Mouse (Mus musculus): ENCODE data around the gene Slc34a3. TPM values are rescaled to one million over a fixed set of nuclear protein-coding genes. Genes with fewer than 3 reads are reported as not detected.

The Slc34a3 gene
- polyA plus RNA-seq, 1 experiment from 2014 or later = not detected

- Histone ChIP-seq H3K4me3 (peak overlapping the region; percentile 53), H3K4me2 (replicated peaks) (peak overlapping the region; percentile 73), H3K27ac (replicated peaks) (peak overlapping the region; percentile 95), H3K4me1 (peaks cover 57% of the 10 kb centered on the region), H3K9ac (replicated peaks) (peak overlapping the region; percentile 71), H3K27me3 (no peaks in the 10 kb centered on the region), H3K9me3 (no peaks in the 10 kb centered on the region), H3K36me3 (no peaks in the 10 kb centered on the region)
- peak; percentile 75 for ATAC-seq (replicated peaks)
- under 1% methylated on average over 64 of the region's 64 CpGs for WGBS
These were observed 48.3 kb downstream of the Slc34a3 start for GRCm38 (mm10) chr2:25185625-25186574.

- Histone ChIP-seq H3K36me3 (no peaks in the 10 kb centered on the region), H3K9me3 (no peaks in the 10 kb centered on the region), H3K4me3 (no peak overlapping the region), H3K27me3 (no peaks in the 10 kb centered on the region), H3K4me1 (peaks cover 66% of the 10 kb centered on the region), H3K27ac (replicated peaks) (peak overlapping the region; percentile 95; the same call in 1 of the 2 replicates), H3K9ac (replicated peaks) (no peak overlapping the region), H3K4me2 (replicated peaks) (no peak overlapping the region)
- WGBS = 93% methylated on average over 7 of the region's 7 CpGs
- ATAC-seq (replicated peaks) = no peak
These were observed 49.7 kb downstream of the Slc34a3 start for GRCm38 (mm10) chr2:25184496-25184895.

GRCm38 (mm10) chr2:25183336-25183735 lies 50.8 kb downstream of the Slc34a3 start:
- H3K4me1 ChIP-seq = peaks cover 75% of the 10 kb centered on the region
- H3K4me2 ChIP-seq (replicated peaks) = peak overlapping the region; percentile 83
- no peak overlapping the region for H3K9ac ChIP-seq (replicated peaks)
- no peaks in the 10 kb centered on the region for H3K27me3 ChIP-seq
- peak overlapping the region; percentile 73 for H3K4me3 ChIP-seq
- H3K36me3 ChIP-seq = no peaks in the 10 kb centered on the region
- 0 out of 2 replicates have a peak overlapping the region, but pooled peaks have one; percentile 88 for H3K27ac ChIP-seq (replicated peaks)
- ATAC-seq (replicated peaks) = no peak
- 28% methylated on average over 2 of the region's 2 CpGs for WGBS
- H3K9me3 ChIP-seq = no peaks in the 10 kb centered on the region

- H3K9ac ChIP-seq (replicated peaks) = no peak overlapping the region
- 3% methylated on average over 6 of the region's 6 CpGs for WGBS
- peak overlapping the region; percentile 83 for H3K4me2 ChIP-seq (replicated peaks)
- H3K27ac ChIP-seq (replicated peaks) = peak overlapping the region; percentile 88
- ATAC-seq (replicated peaks) = no peak
- H3K4me3 ChIP-seq = peak overlapping the region; percentile 73
- H3K4me1 ChIP-seq = peaks cover 82% of the 10 kb centered on the region
- H3K36me3 ChIP-seq = no peaks in the 10 kb centered on the region
- H3K27me3 ChIP-seq = no peaks in the 10 kb centered on the region
- H3K9me3 ChIP-seq = no peaks in the 10 kb centered on the region
These were observed 51.5 kb downstream of the Slc34a3 start for GRCm38 (mm10) chr2:25182664-25183063.

GRCm38 (mm10) chr2:25181891-25182397 lies 52.2 kb downstream of the Slc34a3 start:
- Histone ChIP-seq H3K9ac (replicated peaks) (peak overlapping the region; percentile 68), H3K4me1 (peaks cover 89% of the 10 kb centered on the region), H3K36me3 (no peaks in the 10 kb centered on the region), H3K4me3 (peak overlapping the region; percentile 73), H3K9me3 (no peaks in the 10 kb centered on the region), H3K4me2 (replicated peaks) (peak overlapping the region; percentile 83), H3K27ac (replicated peaks) (peak overlapping the region; percentile 88), H3K27me3 (no peaks in the 10 kb centered on the region)
- WGBS = 0% methylated on average over 17 of the region's 17 CpGs
- no peak for ATAC-seq (replicated peaks)

DNA sequence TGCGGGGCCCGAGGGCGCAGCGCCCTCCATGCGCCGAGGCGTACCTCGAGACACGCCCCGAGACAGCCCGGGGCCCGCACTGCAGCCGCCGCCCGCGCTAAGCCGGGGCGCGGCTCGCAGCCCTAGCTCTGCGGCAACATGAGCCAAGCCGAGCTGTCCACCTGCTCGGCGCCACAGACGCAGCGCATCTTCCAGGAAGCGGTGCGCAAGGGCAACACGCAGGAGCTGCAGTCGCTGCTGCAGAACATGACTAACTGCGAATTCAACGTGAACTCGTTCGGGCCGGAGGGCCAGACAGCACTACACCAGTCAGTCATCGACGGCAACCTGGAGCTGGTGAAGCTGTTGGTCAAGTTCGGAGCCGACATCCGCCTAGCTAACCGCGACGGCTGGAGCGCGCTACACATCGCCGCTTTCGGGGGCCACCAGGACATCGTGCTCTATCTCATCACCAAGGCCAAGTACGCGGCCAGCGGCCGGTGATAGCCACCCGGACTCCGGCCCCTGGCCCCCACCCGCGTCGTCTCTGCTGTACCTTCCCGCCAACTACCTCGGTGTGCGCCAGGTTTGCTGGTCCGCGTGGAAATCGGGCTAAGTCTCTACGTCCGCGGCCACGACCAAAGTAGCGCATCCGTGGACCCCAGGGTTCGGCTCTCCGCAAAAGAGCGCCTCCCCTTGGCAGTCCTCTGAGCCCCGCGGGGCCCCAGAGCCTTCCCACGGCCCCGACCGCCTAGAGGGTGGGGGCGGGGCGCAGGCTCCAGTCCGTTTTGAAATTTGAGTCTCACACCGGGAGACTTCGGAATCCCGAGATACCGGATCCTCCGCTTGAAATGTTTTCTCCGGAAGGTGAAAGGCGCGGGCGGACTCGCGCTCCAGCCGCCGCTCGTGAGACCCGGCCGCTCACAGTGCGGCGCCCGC lies 52.9 kb downstream of the Slc34a3 start:
- peak; percentile 38 for ATAC-seq (replicated peaks)
- Histone ChIP-seq H3K4me2 (replicated peaks) (peak overlapping the region; percentile 83), H3K4me3 (peak overlapping the region; percentile 73), H3K4me1 (peaks cover 90% of the 10 kb centered on the region), H3K36me3 (no peaks in the 10 kb centered on the region), H3K27ac (replicated peaks) (peak overlapping the region; percentile 88), H3K9ac (replicated peaks) (peak overlapping the region; percentile 68), H3K27me3 (no peaks in the 10 kb centered on the region), H3K9me3 (no peaks in the 10 kb centered on the region)
- under 1% methylated on average over 100 of the region's 100 CpGs for WGBS

GRCm38 (mm10) chr2:25180478-25180903 lies 53.7 kb downstream of the Slc34a3 start, which contains the start of gene Nrarp:
TSS of gene Nrarp (plus strand) at chr2:25180758.
- Histone ChIP-seq H3K4me2 (replicated peaks) (peak within 1 kb of the TSS; percentile 83), H3K36me3 (no peaks in the 10 kb centered on the region), H3K4me3 (peak within 1 kb of the TSS; percentile 73), H3K27ac (replicated peaks) (peak within 1 kb of the TSS; percentile 88), H3K9ac (replicated peaks) (peak within 1 kb of the TSS; percentile 68), H3K9me3 (no peaks in the 10 kb centered on the region), H3K27me3 (no peaks in the 10 kb centered on the region), H3K4me1 (peaks cover 90% of the 10 kb centered on the region)
- under 1% methylated on average over 33 of the region's 35 CpGs for WGBS
- ATAC-seq (replicated peaks) = peak; percentile 88

DNA sequence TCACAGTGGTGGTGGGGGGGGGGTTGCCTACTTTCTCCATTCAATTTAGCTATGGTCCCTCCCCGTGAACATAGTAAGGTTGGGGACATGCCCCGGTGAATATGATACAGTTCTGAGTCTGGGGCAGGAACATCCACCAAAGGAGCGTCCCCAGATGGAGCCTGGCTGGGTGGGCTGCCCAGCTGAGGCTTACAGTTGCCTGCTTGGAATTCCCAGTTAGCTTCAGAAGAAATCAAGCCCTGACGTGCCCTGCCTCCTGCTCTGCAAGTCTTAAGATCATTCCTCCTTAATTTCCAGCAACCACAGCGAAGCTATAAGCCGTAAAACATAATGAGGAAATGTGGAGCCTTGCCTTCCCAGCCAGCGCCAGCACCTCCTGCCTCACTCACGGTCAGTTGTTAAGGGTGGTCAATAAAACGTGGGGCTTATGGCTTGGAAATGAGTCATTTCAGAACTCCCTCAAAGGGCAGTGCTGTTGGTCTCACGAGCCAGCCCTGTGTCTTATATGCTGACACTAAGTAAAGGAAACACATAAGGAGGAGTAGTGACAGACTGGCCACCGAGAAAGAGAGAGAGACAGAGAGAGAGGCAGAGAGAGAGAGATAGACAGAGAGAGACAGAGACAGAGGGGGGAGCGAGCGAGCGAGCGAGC lies 54.5 kb downstream of the Slc34a3 start:
- Histone ChIP-seq H3K9me3 (no peaks in the 10 kb centered on the region), H3K27ac (replicated peaks) (peak overlapping the region; percentile 72), H3K4me1 (peaks cover 82% of the 10 kb centered on the region), H3K4me2 (replicated peaks) (peak overlapping the region; percentile 83), H3K36me3 (no peaks in the 10 kb centered on the region), H3K9ac (replicated peaks) (peak overlapping the region; percentile 7; the same call in 1 of the 2 replicates), H3K4me3 (peak overlapping the region; percentile 73), H3K27me3 (no peaks in the 10 kb centered on the region)
- 31% methylated on average over 15 of the region's 15 CpGs for WGBS
- no peak for ATAC-seq (replicated peaks)

Other genes with a start within 250 kb of the Slc34a3 start
- 194 and 209 TPM in 2 replicates for gene Nsmf, start 180.0 kb downstream of the Slc34a3 start, polyA plus RNA-seq (2015; fragmentation: Nextera tagmentation; extraction: Ambion mirVana)
- gene Entpd8, start 154.1 kb downstream of the Slc34a3 start, polyA plus RNA-seq (2015; fragmentation: Nextera tagmentation; extraction: Ambion mirVana) = not detected in 2 replicates
- not detected in 2 replicates for gene Noxa1, start 139.2 kb downstream of the Slc34a3 start, polyA plus RNA-seq (2015; fragmentation: Nextera tagmentation; extraction: Ambion mirVana)
- gene Nrarp, start 53.6 kb downstream of the Slc34a3 start, polyA plus RNA-seq (2015; fragmentation: Nextera tagmentation; extraction: Ambion mirVana) = 25.2 and 27.5 TPM in 2 replicates
- 1.3 and 1.6 TPM in 2 replicates for gene Tor4a, start 37.5 kb downstream of the Slc34a3 start, polyA plus RNA-seq (2015; fragmentation: Nextera tagmentation; extraction: Ambion mirVana)
- gene Nelfb, start 22.9 kb downstream of the Slc34a3 start, polyA plus RNA-seq (2015; fragmentation: Nextera tagmentation; extraction: Ambion mirVana) = 96.7 and 102 TPM in 2 replicates
- gene Stpg3, start 19.7 kb downstream of the Slc34a3 start, polyA plus RNA-seq (2015; fragmentation: Nextera tagmentation; extraction: Ambion mirVana) = not detected in 2 replicates
- gene Fam166a, start 15.6 kb downstream of the Slc34a3 start, polyA plus RNA-seq (2015; fragmentation: Nextera tagmentation; extraction: Ambion mirVana) = 1.2 TPM in 1 of 2 replicates, not detected in the other
- 399 and 409 TPM in 2 replicates for gene Tubb4b, start 9.7 kb downstream of the Slc34a3 start, polyA plus RNA-seq (2015; fragmentation: Nextera tagmentation; extraction: Ambion mirVana)
- not detected in 2 replicates for gene Rnf224, start 2.4 kb upstream of the Slc34a3 start, polyA plus RNA-seq (2015; fragmentation: Nextera tagmentation; extraction: Ambion mirVana)
- gene Rnf208, start 7.9 kb upstream of the Slc34a3 start, polyA plus RNA-seq (2015; fragmentation: Nextera tagmentation; extraction: Ambion mirVana) = 79.1 and 80.4 TPM in 2 replicates
- 0.20 TPM in 1 of 2 replicates, not detected in the other for gene Cysrt1, start 8.1 kb upstream of the Slc34a3 start, polyA plus RNA-seq (2015; fragmentation: Nextera tagmentation; extraction: Ambion mirVana)
- gene AL732309.1, start 12.5 kb upstream of the Slc34a3 start, polyA plus RNA-seq (2015; fragmentation: Nextera tagmentation; extraction: Ambion mirVana) = 6.5 and 6.8 TPM in 2 replicates
- 16.4 and 19.7 TPM in 2 replicates for gene Tmem203, start 21.1 kb upstream of the Slc34a3 start, polyA plus RNA-seq (2015; fragmentation: Nextera tagmentation; extraction: Ambion mirVana)
- 15.6 and 16.5 TPM in 2 replicates for gene Tprn, start 28.3 kb upstream of the Slc34a3 start, polyA plus RNA-seq (2015; fragmentation: Nextera tagmentation; extraction: Ambion mirVana)
- 209 and 225 TPM in 2 replicates for gene Ssna1, start 38.1 kb upstream of the Slc34a3 start, polyA plus RNA-seq (2015; fragmentation: Nextera tagmentation; extraction: Ambion mirVana)
- gene Anapc2, start 38.1 kb upstream of the Slc34a3 start, polyA plus RNA-seq (2015; fragmentation: Nextera tagmentation; extraction: Ambion mirVana) = 148 and 150 TPM in 2 replicates
- gene Tmem210, start 53.8 kb upstream of the Slc34a3 start, polyA plus RNA-seq (2015; fragmentation: Nextera tagmentation; extraction: Ambion mirVana) = not detected in 2 replicates
- gene Lrrc26, start 55.6 kb upstream of the Slc34a3 start, polyA plus RNA-seq (2015; fragmentation: Nextera tagmentation; extraction: Ambion mirVana) = not detected in 2 replicates
- gene Grin1, start 84.8 kb upstream of the Slc34a3 start, polyA plus RNA-seq (2015; fragmentation: Nextera tagmentation; extraction: Ambion mirVana) = 19.1 and 21.5 TPM in 2 replicates
- gene Man1b1, start 98.0 kb upstream of the Slc34a3 start, polyA plus RNA-seq (2015; fragmentation: Nextera tagmentation; extraction: Ambion mirVana) = 52.6 and 61.1 TPM in 2 replicates
- gene Dpp7, start 122.0 kb upstream of the Slc34a3 start, polyA plus RNA-seq (2015; fragmentation: Nextera tagmentation; extraction: Ambion mirVana) = 25.5 and 29.3 TPM in 2 replicates
- 4.1 and 5.1 TPM in 2 replicates for gene Uap1l1, start 131.3 kb upstream of the Slc34a3 start, polyA plus RNA-seq (2015; fragmentation: Nextera tagmentation; extraction: Ambion mirVana)
- 31.9 and 32.6 TPM in 2 replicates for gene Sapcd2, start 138.0 kb upstream of the Slc34a3 start, polyA plus RNA-seq (2015; fragmentation: Nextera tagmentation; extraction: Ambion mirVana)
- 3.6 and 4.8 TPM in 2 replicates for gene Entpd2, start 161.5 kb upstream of the Slc34a3 start, polyA plus RNA-seq (2015; fragmentation: Nextera tagmentation; extraction: Ambion mirVana)
- 406 and 408 TPM in 2 replicates for gene Npdc1, start 165.0 kb upstream of the Slc34a3 start, polyA plus RNA-seq (2015; fragmentation: Nextera tagmentation; extraction: Ambion mirVana)
- 0.20 TPM in 1 of 2 replicates, not detected in the other for gene Fut7, start 188.9 kb upstream of the Slc34a3 start, polyA plus RNA-seq (2015; fragmentation: Nextera tagmentation; extraction: Ambion mirVana)
- 11.6 and 14.1 TPM in 2 replicates for gene Abca2, start 194.3 kb upstream of the Slc34a3 start, polyA plus RNA-seq (2015; fragmentation: Nextera tagmentation; extraction: Ambion mirVana)
- gene Clic3, start 222.5 kb upstream of the Slc34a3 start, polyA plus RNA-seq (2015; fragmentation: Nextera tagmentation; extraction: Ambion mirVana) = 3.3 and 3.4 TPM in 2 replicates
- 100 and 101 TPM in 2 replicates for gene Paxx, start 226.7 kb upstream of the Slc34a3 start, polyA plus RNA-seq (2015; fragmentation: Nextera tagmentation; extraction: Ambion mirVana)
- 112 and 123 TPM in 2 replicates for gene Ptgds, start 235.7 kb upstream of the Slc34a3 start, polyA plus RNA-seq (2015; fragmentation: Nextera tagmentation; extraction: Ambion mirVana)